Mouse (Mus musculus) right cerebral cortex, adult 18-20 months (tissue): ENCODE measurements around the gene Btbd9.

ENCODE experiments used
- DNase-seq: peaks from one replicate; pipeline ENCODE4 v3.0.0; 2022; ENCODE audit warnings: mixed read lengths

Gene Btbd9

GRCm38 (mm10) chr17:30438786-30439185 is 137.5 kb downstream of the Btbd9 start:
- DNase-seq: no peak

- DNase-seq: no peak
These were observed 140.2 kb downstream of the Btbd9 start for GRCm38 (mm10) chr17:30436021-30436461.

GRCm38 (mm10) chr17:30435478-30435877 is 140.8 kb downstream of the Btbd9 start:
- no peak for DNase-seq

GRCm38 (mm10) chr17:30432094-30432493 is 144.2 kb downstream of the Btbd9 start:
- no peak for DNase-seq

GRCm38 (mm10) chr17:30430961-30431640 is 145.2 kb downstream of the Btbd9 start:
- no peak for DNase-seq

- DNase-seq: peak; percentile 44
These were observed 147.6 kb downstream of the Btbd9 start for GRCm38 (mm10) chr17:30428661-30429060.

GRCm38 (mm10) chr17:30423256-30423852 is 152.9 kb downstream of the Btbd9 start:
- no peak for DNase-seq

- DNase-seq: no peak
These were observed 154.0 kb downstream of the Btbd9 start for GRCm38 (mm10) chr17:30422278-30422677.

- no peak for DNase-seq
These were observed 155.0 kb downstream of the Btbd9 start for GRCm38 (mm10) chr17:30421256-30421655.

- DNase-seq: no peak
These were observed 156.8 kb downstream of the Btbd9 start for GRCm38 (mm10) chr17:30419494-30419893.

GRCm38 (mm10) chr17:30418510-30418909 is 157.8 kb downstream of the Btbd9 start:
- DNase-seq: no peak

- DNase-seq: no peak
These were observed 159.2 kb downstream of the Btbd9 start for GRCm38 (mm10) chr17:30417106-30417505.

- no peak for DNase-seq
These were observed 160.6 kb downstream of the Btbd9 start for GRCm38 (mm10) chr17:30415693-30416092.

- DNase-seq: no peak
These were observed 163.3 kb downstream of the Btbd9 start for GRCm38 (mm10) chr17:30412991-30413390.

- no peak for DNase-seq
These were observed 170.3 kb downstream of the Btbd9 start for GRCm38 (mm10) chr17:30406002-30406401.

GRCm38 (mm10) chr17:30402871-30403270 is 173.4 kb downstream of the Btbd9 start:
- no peak for DNase-seq

- DNase-seq: no peak
These were observed 181.0 kb downstream of the Btbd9 start for GRCm38 (mm10) chr17:30395261-30395660.

- no peak for DNase-seq
These were observed 184.3 kb downstream of the Btbd9 start for GRCm38 (mm10) chr17:30392031-30392430.

- no peak for DNase-seq
These were observed 185.1 kb downstream of the Btbd9 start for GRCm38 (mm10) chr17:30391220-30391619.

GRCm38 (mm10) chr17:30389686-30390085 is 186.6 kb downstream of the Btbd9 start:
- no peak for DNase-seq

GRCm38 (mm10) chr17:30388817-30389216 is 187.5 kb downstream of the Btbd9 start:
- DNase-seq: peak; percentile 29

GRCm38 (mm10) chr17:30388391-30388790 is 187.9 kb downstream of the Btbd9 start:
- DNase-seq: no peak

- DNase-seq: no peak
These were observed 190.0 kb downstream of the Btbd9 start for GRCm38 (mm10) chr17:30386241-30386640.

GRCm38 (mm10) chr17:30383649-30384048 is 192.6 kb downstream of the Btbd9 start:
- DNase-seq: peak; percentile 50
